Mouse (Mus musculus) bone marrow, adult 2 months (tissue): ENCODE measurements around the gene Tmem51.

Experiments used
- CTCF ChIP-seq: fragments of 200-500 bp; IDR thresholded peaks from 2 replicates; pipeline ENCODE4 v1.5.1; 2011; ENCODE audit warnings: low read length, control low read depth; ENCODE audit not compliant: control insufficient read depth, insufficient read depth
- POLR2A ChIP-seq: fragments of 200-500 bp; IDR thresholded peaks from 2 replicates; pipeline ENCODE4 v1.6.1; 2011; ENCODE audit warnings: low read depth, mild to moderate bottlenecking, control low read depth, low read length, borderline replicate concordance; ENCODE audit not compliant: control insufficient read depth

DNA sequence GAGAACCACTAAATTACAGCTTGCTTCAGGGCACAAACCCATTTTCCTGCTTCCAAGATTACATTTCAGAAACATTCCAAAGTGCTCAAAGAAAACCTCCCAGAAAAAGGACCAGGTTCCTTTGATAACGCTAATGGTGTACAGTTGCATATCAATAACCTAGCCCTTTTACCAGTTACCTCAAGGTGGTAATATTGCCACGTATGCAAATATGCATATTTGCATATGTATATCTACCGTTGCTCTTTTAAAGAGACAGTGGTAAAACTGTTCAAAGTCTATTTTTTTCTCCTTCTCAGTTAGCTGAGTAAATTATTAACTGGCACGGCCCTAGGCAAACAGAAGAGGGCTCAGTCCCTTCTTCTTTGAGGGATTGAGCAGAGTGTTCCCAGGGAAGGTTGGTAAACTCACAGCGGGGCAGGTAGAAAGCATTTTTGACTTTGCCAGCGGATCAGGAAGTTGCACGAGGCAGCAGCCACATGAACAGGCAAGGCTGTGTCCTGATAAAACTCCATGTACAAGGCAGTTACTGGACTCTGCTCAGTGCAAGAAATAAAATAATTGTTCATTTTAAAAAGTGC is 84.5 kb downstream of the Tmem51 start:
- TF ChIP-seq CTCF (no peak), POLR2A (no peak)
